Mouse (Mus musculus) heart, postnatal 10 days (tissue): ENCODE results near the gene Uba5. TPM values are rescaled to one million over a fixed set of nuclear protein-coding genes. Genes with fewer than 3 reads are reported as not detected.

Experiments
- DNase-seq, 2 experiments: peaks; one replicate each; pipeline ENCODE4 v3.0.0; 2021
- intact Hi-C: fragments of 180-260 bp; cut with DNase I; formaldehyde crosslinking; loops from one replicate; pipeline ENCODE4 v1.15.1; 2025
- total RNA-seq, 2 experiments: library from RNA; stranded (reverse); gene quantifications; 2 replicates each; pipeline ENCODE4 v1.2.3; 2021

The Uba5 gene
- 10 to 100 TPM; 22.7 to 25.3 TPM for total RNA-seq

- no peak for DNase-seq
These were observed at the start of gene Uba5 for GRCm38 (mm10) chr9:104062430-104063243. Gene Uba5 (minus strand): TSS chr9:104063134.

DNA sequence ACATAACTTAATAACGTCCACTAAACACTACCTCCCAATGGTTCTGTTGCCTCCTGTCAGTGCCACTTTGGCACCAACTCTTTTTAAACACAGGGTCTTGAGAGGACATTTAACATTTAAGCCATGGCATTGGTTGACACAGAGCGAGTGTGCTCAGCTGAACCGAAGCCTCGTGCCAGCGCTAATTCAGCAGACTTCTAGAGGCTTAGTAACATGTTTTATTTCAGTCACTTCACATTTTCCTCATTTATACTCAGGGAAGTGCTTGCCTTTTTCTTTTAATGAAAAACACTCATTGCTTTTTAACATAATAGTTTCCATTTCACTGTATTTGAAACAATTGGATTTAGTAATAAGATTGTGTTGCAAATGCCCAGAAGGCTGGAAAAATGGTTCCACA, 46.2 kb upstream of the Uba5 start:
- no peak for DNase-seq
- intact Hi-C loops, result no loop called here

More at GRCm38 (mm10) chr9:104062430-104063243, at the start of gene Uba5:
- intact Hi-C loops, result loop anchor here (2.0 kb wide), 1 partner anchor 58 kb away; no protein-coding TSS in a partner anchor

GRCm38 (mm10) chr9:104108571-104109143, 45.7 kb upstream of the Uba5 start:
- DNase-seq, result peak in 1 of 2 experiments; percentile 25
- intact Hi-C loops, result no loop called here

GRCm38 (mm10) chr9:104107482-104107881, 44.5 kb upstream of the Uba5 start:
- intact Hi-C loops, result no loop called here

GRCm38 (mm10) chr9:104106930-104107329, 44.0 kb upstream of the Uba5 start:
- intact Hi-C loops, result no loop called here
- DNase-seq, result no peak

More at GRCm38 (mm10) chr9:104107482-104107881, 44.5 kb upstream of the Uba5 start:
- peak in 1 of 2 experiments; percentile 24 for DNase-seq

DNA sequence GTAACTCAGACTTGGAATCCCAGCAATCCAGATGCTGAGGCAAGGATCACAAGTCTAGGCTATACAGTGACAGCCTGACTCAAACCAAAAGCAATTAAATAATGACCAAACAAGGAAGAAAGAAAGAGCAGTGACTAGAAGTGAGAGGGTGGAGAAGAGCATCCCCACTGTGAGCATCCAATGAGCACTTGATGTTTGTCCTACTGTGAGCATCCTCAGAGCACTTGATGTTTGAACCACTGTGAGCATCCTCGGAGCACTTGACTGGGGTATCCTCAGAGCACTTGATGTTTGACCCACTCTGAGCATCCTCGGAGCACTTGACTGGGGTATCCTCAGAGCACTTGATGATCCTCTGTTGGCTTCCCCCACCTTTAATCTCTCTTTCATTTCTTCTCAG, 42.1 kb upstream of the Uba5 start:
- DNase-seq, result no peak
- intact Hi-C loops, result no loop called here

- intact Hi-C loops, result no loop called here
- DNase-seq, result no peak
These were observed 40.0 kb upstream of the Uba5 start for GRCm38 (mm10) chr9:104102901-104103300.

- intact Hi-C loops, result no loop called here
- DNase-seq, result peak; percentile 36 to 47
These were observed 39.4 kb upstream of the Uba5 start for GRCm38 (mm10) chr9:104102301-104102700.

DNA sequence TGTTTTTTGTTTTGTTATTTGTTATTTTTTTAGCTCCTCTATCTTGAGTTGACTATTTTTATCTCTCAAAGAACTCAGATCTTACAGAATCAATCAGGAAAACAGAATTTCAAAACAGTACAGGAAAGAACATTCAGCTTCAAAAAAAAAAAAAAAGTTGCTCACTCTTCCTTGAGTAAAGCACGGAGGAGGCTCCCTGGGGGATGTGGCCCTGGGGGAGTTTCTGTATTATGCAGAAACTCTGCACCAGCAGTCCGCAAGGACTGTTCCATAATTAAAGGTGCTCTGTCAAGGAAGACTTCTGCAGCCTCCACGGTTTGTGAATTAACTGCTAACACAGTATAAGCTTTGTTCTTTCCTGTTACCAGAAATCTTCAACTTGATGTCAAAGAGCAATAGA, 38.5 kb upstream of the Uba5 start:
- intact Hi-C loops, result no loop called here
- DNase-seq, result no peak

DNA sequence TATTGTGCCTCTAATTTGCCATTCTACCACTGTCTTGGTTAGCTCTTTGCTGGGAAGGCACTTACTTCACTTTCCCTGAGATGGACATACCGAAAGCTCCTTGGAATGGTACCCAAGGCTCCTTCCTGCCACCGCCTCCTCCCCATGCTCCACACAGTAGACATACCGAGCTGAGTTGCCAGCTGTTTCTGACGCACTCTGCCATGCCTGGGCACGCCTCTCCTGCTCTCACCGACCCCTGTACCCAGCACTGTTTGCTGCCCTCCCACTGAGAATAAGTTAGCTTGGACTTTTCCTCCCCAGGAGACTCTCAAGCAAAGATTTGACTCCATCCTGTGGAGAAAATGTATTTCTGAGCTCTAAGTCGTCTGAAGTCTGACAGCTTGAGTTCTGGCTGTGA, 37.9 kb upstream of the Uba5 start:
- intact Hi-C loops, result no loop called here

GRCm38 (mm10) chr9:104099060-104099459, 36.1 kb upstream of the Uba5 start:
- no peak for DNase-seq
- intact Hi-C loops, result no loop called here

More for the DNA sequence above, 37.9 kb upstream of the Uba5 start:
- no peak for DNase-seq

- no peak for DNase-seq
- intact Hi-C loops, result no loop called here
These were observed 35.3 kb upstream of the Uba5 start for GRCm38 (mm10) chr9:104098256-104098655.

GRCm38 (mm10) chr9:104092945-104093344, 30.0 kb upstream of the Uba5 start:
- intact Hi-C loops, result no loop called here
- no peak for DNase-seq

DNA sequence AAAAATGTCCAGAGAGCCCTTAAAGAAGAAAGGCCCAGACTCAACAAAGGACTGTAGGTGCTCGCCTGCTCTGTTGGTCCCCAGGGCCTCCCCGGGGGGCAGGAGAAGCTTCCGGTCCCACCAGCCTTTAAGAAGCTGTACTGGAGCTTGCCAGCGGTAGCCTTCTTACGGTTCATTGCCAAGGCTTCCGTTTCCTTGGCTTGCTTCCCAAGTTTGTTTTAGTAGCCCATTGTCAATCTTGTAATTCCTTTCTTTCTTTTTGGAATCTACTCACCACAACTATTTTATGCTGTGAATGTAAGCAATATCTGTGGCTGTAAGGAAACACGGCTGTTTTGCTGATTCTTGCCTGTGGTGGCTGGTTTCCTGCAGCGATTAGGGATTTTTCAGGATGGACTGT, 25.6 kb upstream of the Uba5 start:
- peak; percentile 60 to 63 for DNase-seq
- intact Hi-C loops, result loop anchor here (5.0 kb wide), 1 partner anchor 54 kb away; no protein-coding TSS in a partner anchor

DNA sequence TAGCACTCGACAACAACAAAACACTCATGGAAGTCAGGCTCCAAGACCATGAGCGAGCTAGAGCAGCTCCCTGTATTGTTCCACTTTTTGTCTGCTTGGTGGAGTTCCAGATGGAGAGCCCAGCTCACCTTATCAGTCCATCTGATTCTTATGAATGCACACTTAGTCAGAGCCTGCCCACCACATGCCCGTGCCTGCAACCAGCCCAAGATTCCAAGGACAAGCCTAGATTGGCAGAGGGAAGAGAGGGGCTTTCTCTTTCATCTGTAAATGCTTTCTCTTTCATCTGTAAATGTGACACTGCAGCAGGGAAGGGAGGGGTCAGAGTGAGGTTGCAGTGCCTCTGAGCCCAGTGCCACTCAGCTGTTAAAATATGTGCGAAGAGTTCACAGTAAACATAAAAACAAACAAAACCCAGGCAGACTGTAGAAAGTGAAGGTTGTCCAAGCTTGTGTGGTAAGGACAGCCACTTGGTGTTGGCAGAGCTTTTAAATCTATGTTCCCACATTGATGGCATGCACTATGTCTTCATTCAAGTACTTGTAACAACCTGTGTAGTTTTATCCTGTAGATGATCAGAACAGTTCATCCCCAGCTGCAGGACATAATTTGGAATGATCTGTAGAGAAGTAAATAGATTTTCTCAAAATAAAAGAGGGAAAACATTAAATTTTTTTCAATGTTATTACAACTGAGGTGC, 22.9 kb upstream of the Uba5 start:
- intact Hi-C loops, result loop anchor here (5.0 kb wide), 1 partner anchor 56 kb away; no protein-coding TSS in a partner anchor
- DNase-seq, result no peak

GRCm38 (mm10) chr9:104080038-104080437, 17.1 kb upstream of the Uba5 start:
- intact Hi-C loops, result no loop called here
- no peak for DNase-seq

- intact Hi-C loops, result loop anchor here (5.0 kb wide), 2 partner anchors 83 to 228 kb away; no protein-coding TSS in a partner anchor
- DNase-seq, result peak; percentile 23 to 58
These were observed 16.4 kb upstream of the Uba5 start for GRCm38 (mm10) chr9:104079379-104079778.

DNA sequence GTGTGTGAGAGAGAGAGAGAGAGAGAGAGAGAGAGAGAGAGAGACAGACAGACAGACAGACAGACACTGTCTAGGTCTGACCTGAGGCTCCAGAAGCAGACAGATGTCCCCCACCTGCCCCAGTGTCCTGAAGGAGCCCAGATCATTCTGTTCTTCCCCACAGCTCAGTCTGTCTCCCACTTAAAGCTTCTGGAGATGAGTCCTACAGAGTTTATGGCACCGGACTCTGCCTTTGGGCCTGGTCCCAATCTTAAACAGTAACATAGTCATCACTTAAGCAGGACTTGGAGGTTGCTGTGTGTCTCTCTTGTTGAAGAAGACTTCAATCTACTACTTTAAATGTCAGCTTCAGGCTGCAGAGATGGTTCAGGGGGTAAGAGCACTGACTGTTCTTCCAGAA, 15.8 kb upstream of the Uba5 start:
- no peak for DNase-seq
- intact Hi-C loops, result loop anchor here (5.0 kb wide), 2 partner anchors 84 to 229 kb away; no protein-coding TSS in a partner anchor

DNA sequence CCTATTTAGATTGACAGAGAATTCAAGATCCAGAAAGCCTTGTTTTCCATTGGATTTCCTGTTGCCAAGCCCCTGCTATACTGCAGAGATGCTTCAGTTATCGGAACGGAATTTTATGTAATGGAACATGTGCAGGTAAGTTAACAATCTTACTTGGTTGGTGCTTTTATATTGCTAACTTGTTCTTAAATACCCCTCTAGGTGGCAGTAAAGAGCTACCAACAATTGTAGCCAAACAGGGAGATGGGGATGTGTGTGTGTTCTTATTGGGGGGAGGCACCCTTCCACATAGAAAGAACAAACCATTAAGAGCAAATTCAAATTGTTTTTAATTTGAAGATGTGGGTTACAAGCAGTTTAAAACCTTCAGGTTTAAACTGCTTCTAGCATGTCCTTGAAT, 12.9 kb upstream of the Uba5 start:
- DNase-seq, result peak in 1 of 2 experiments; percentile 16
- intact Hi-C loops, result loop anchor here (5.0 kb wide), 2 partner anchors 86 to 231 kb away; no protein-coding TSS in a partner anchor

GRCm38 (mm10) chr9:104070863-104071604, 8.1 kb upstream of the Uba5 start:
- intact Hi-C loops, result no loop called here
- DNase-seq, result no peak
